Mouse (Mus musculus) G1E-ER4 (cell line): ENCODE measurements around the gene Uqcrc1. TPM values are rescaled to one million over a fixed set of nuclear protein-coding genes. Genes with fewer than 3 reads are reported as not detected.

Experiments
- GATA1 ChIP-seq: IDR thresholded peaks from one replicate; pipeline ENCODE4 v1.8.0; 2012; ENCODE audit warnings: low read length, inconsistent platforms
- polyA plus RNA-seq: library from polyadenylated mRNA; stranded (reverse); fragments of >175 nt; gene quantifications from 2 replicates; pipeline ENCODE4 v1.2.3, GENCODE M21; 2012

Gene Uqcrc1
- polyA plus RNA-seq, 1 experiment: 556 TPM

GRCm38 (mm10) chr9:108999167-108999526, 62.7 kb downstream of the Uqcrc1 start:
- no peak for TF ChIP-seq GATA1

Other genes starting within 250 kb of the Uqcrc1 start
- 0.02 TPM in 1 of 2 replicates, not detected in the other for gene Prkar2a, start 247.3 kb upstream of the Uqcrc1 start, polyA plus RNA-seq
- gene Ip6k2, start 152.8 kb upstream of the Uqcrc1 start, polyA plus RNA-seq: 31.0 and 32.1 TPM in 2 replicates
- gene Nckipsd, start 128.3 kb upstream of the Uqcrc1 start, polyA plus RNA-seq: 9.7 and 11.5 TPM in 2 replicates
- 0.05 TPM in 1 of 2 replicates, not detected in the other for gene Celsr3, start 110.3 kb upstream of the Uqcrc1 start, polyA plus RNA-seq
- gene Slc26a6, start 83.3 kb upstream of the Uqcrc1 start, polyA plus RNA-seq: 2.7 and 3.6 TPM in 2 replicates
- not detected in 2 replicates for gene Tmem89, start 22.0 kb upstream of the Uqcrc1 start, polyA plus RNA-seq
- gene Col7a1, start 17.0 kb downstream of the Uqcrc1 start, polyA plus RNA-seq: 0.09 and 0.15 TPM in 2 replicates
- gene Ucn2, start 49.4 kb downstream of the Uqcrc1 start, polyA plus RNA-seq: 0.05 TPM in 1 of 2 replicates, not detected in the other
- gene Pfkfb4, start 55.1 kb downstream of the Uqcrc1 start, polyA plus RNA-seq: 2.0 and 2.5 TPM in 2 replicates
- 291 and 305 TPM in 2 replicates for gene Shisa5, start 101.9 kb downstream of the Uqcrc1 start, polyA plus RNA-seq
- 15.1 and 36.8 TPM in 2 replicates for gene Trex1, start 123.1 kb downstream of the Uqcrc1 start, polyA plus RNA-seq
- 10.4 and 11.2 TPM in 2 replicates for gene Atrip, start 137.5 kb downstream of the Uqcrc1 start, polyA plus RNA-seq
- gene Ccdc51, start 145.9 kb downstream of the Uqcrc1 start, polyA plus RNA-seq: 8.7 and 9.8 TPM in 2 replicates
- 418 and 445 TPM in 2 replicates for gene Tma7, start 146.0 kb downstream of the Uqcrc1 start, polyA plus RNA-seq
- gene Plxnb1, start 158.8 kb downstream of the Uqcrc1 start, polyA plus RNA-seq: not detected in 2 replicates
- not detected in 2 replicates for gene Fbxw21, start 225.4 kb downstream of the Uqcrc1 start, polyA plus RNA-seq